Mouse (Mus musculus) layer of hippocampus, postnatal 25 days (tissue): ENCODE results near the gene Trmt11. TPM values are rescaled to one million over a fixed set of nuclear protein-coding genes. Genes with fewer than 3 reads are reported as not detected.
"Not testable (repeated sequence)": the region's sequence is repeated elsewhere in the genome, so short reads cannot be mapped to it uniquely, and the experiment has no call there.

Source experiments
- DNase-seq, 2 experiments: peaks; one replicate each; pipeline ENCODE4 v3.0.0; 2022; ENCODE audit warnings: mixed read lengths in 2 of 2, low spot score in 1 of 2; ENCODE audit errors: extremely low spot score in 1 of 2
- total RNA-seq, 2 experiments: library from RNA; stranded (reverse); gene quantifications; 2 replicates each; pipeline ENCODE4 v1.2.3; 2021

Gene Trmt11
- total RNA-seq: 1 to 10 TPM; 6.6 to 9.7 TPM

- peak; percentile 76 to 83 for DNase-seq
Measured at GRCm38 (mm10) chr10:30600542-30600966, at the start of gene Trmt11. Trmt11 (minus strand) TSS chr10:30600749.

GRCm38 (mm10) chr10:30647681-30648080, 47.1 kb upstream of the Trmt11 start:
- DNase-seq: no peak

DNA sequence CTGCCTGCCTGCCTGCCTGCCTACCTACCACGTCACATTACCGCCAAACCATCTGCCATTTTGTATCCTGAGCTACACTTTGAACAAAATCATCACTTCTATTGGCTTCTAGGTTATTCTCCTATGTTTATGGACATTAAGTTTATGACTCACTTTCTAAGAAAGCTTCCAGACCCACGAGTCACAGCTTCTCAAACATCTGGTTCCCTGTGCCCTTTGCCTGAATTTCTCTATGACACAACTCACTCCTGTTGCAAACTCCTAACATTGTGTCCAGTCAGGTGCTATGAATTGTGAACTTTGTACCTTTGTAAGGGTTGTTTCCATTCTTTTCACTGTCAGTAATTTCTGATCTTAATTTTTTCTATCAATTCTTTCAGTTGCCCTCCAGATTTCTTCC, 37.7 kb upstream of the Trmt11 start:
- no peak for DNase-seq

- not testable (repeated sequence) for DNase-seq
Measured at GRCm38 (mm10) chr10:30636474-30637154, 36.1 kb upstream of the Trmt11 start.

- no peak for DNase-seq
Measured at GRCm38 (mm10) chr10:30632718-30633117, 32.2 kb upstream of the Trmt11 start.

GRCm38 (mm10) chr10:30629977-30630376, 29.4 kb upstream of the Trmt11 start:
- DNase-seq: no peak

- DNase-seq: no peak
Measured at GRCm38 (mm10) chr10:30629513-30629912, 29.0 kb upstream of the Trmt11 start, which contains the start of gene Hint3. Hint3 (minus strand) TSS chr10:30629632.

DNA sequence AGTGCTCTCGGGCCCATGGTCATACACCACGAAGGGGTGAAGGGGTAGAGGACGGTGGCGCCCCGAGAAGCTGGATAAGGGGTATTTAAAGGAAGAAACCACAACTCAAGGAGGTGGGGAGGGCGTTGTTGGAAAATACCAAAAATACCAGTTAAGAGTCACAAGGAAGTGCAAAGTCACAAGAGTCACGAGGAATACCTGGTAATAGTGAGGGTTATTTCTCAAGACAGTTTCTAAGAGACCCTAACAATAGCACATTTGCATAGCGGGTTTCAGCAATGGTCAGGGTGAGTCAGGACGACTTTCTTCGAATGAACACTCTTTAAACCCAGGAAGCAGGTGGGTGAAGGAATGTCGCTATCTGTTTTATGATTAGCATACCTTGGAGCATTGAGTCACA, 27.9 kb upstream of the Trmt11 start:
- not testable (repeated sequence) for DNase-seq

GRCm38 (mm10) chr10:30627548-30627947, 27.0 kb upstream of the Trmt11 start:
- no peak for DNase-seq

GRCm38 (mm10) chr10:30624161-30625019, 23.8 kb upstream of the Trmt11 start:
- DNase-seq: no peak

DNA sequence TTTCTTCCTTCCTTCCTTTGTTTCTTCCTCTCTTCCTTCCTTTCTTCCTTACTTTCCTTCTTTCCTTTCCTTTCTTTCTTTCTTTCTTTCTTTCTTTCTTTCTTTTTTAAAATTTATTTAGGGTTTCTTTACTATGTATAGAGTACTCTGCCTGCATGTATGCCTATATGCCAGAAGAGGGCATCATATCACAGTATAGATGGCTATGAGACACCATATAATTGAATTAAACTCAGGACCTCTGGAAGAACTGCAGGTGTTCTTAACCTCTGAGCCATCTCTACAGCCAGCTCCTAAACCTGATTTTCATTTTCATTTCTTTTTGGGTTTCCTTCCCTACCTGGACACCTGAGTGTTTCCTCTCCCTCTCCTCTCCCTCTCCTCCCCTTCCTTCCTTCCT, 22.4 kb upstream of the Trmt11 start:
- DNase-seq: no peak

DNA sequence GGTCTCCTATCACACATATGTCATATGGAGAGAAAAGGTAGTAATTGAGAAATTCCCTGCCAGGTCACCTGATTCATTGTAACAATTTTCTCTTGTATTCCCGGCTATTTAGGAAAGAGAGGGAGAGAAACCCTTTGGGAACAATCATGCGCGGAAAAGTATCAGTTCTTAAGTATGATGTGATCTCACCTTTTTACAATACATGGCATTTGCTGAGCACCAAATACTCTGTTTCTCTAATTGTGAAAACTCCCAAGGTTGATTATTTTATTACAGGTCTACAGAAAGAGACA, 18.3 kb upstream of the Trmt11 start:
- no peak for DNase-seq

- DNase-seq: peak; percentile 98
Measured at GRCm38 (mm10) chr10:30618091-30618917, 17.8 kb upstream of the Trmt11 start.

DNA sequence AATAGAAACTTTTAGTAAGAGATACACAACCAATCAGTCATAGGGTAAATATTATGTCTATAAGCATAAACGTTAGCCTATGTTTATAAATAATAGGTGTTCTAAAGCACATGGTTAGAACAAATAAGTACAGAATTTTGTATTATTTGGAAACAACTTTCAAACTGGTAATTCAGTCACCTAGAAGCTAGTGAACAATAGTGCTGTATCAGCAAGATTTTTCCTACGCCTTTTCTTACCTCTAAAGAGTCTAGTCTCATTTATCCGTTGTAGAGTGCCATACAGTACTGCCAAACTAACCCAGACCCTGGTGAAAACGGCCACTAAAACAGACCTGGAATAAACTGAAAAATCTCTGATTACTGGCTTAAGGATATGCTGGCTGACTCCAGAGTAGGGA, 12.5 kb upstream of the Trmt11 start:
- DNase-seq: no peak

DNA sequence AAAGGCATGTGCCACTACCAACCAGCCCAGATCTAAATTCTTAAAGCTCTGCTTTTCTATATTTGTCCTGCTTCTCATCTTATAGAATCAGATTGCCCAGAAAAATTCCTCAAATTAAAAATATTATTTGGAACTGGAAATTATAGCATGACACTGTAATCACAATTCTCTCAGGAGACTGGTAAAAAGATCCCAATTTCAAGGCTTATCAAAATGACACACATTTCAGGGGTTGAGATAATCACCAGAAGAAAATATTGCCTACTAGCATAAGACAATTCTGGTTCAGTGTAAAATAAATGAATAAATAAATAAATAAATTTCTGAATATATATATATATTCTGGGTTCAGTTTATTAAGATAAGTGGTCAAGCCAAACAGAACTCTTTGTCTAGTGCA, 9.1 kb upstream of the Trmt11 start:
- no peak for DNase-seq

DNA sequence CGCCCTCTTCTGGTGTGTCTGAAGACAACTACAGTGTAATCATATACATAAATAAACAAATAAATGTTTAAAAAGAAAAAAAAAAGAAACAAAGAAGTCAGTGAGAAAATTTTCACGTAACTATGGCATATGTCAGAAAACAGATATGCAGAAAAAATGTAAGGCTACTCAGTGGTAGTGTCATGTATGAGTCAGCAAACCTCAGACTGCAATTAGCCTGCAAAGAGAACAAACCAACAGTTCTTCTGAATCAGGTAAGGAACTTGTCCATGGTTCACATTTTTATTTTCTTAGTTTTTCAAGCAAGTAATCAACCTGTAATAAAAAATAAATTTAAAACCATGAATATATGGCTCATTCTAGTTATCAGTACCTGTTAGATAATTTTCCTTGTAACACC, 7.6 kb upstream of the Trmt11 start:
- no peak for DNase-seq

DNA sequence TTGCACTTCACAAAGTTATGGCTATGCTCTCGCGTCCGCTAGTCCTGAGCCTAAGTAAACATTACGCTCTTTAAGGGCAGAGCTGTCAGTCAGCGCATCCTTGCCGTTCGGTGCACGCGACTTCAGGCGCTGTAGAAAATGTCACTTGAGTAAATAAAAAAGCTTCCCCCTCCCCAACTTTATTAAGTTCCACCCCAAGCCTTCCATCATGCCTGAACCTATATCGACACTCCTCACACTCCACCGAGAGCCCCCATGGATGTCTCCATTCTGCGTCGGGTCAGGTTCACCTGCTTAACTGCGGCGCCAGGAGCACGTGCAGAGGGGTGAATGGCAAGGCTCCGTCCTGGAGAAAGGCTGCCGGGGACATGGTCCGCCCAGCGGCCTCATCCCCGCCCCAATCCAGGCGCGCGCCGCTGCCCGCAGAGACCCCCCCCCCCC, 435 bp downstream of the Trmt11 start:
- DNase-seq: no peak

DNA sequence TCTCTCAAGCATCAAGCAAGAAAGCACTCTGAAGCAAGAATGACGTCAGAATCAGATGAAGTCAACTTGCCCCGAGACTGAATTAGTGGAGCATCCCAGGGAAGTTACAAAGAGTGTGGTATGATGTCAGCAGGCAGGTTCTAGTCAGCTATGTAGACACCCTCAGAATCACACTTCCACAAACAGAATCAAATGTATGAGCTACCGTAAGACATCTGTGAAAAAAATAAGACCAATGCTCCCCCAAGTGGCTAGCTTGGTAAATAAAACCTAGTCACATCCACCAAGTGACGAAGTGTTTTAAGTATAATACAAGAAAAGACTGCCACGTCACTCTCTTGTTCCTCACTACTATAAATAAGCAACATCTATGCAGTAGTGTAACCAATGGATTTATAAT, 13.5 kb downstream of the Trmt11 start:
- DNase-seq: no peak

DNA sequence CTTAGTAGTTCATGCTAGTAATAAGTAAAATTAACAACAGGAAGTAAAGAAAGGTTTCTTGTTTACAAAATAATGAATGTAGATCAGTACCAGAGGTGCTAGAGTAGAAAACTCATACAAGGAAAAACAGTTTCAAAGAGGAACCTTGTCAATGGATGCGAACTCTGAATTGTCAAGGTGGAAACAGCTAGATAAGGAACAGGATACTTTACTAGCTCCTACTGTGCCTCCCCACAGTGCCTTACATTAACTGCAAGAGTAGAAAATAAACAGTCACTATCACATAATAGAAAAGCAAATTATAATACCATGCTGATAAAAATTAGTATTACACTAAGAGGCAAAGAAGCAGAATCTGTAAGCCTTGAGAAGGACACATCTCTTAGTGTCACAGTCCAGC, 14.9 kb downstream of the Trmt11 start:
- no peak for DNase-seq

- DNase-seq: no peak
Measured at GRCm38 (mm10) chr10:30577670-30578280, 22.8 kb downstream of the Trmt11 start.

GRCm38 (mm10) chr10:30566364-30566763, 34.2 kb downstream of the Trmt11 start:
- DNase-seq: no peak
